Comparison of ENCODE assay signal across 9 mouse cellular contexts in genomic region chr6:58929911-58930431, GRCm38 (mm10). TPM values are rescaled to one million over a fixed set of nuclear protein-coding genes. Genes with fewer than 3 reads are reported as not detected.
DNase-seq lines count a peak whose midpoint lies in the region; ATAC-seq and TF ChIP-seq lines count a peak whose summit lies in the region.
"Had no signal": no experiment of that assay in that cellular context is flagged by ENCODE, and none has a peak within 500 bp of the region (broad histone marks: within the 10 kb centered on the region; RNA-seq: fewer than 3 reads in every experiment).

No protein-coding gene starts in this region.

- H3K27ac ChIP-seq in kidney, embryonic 15.5 days, result no peak overlapping the region
- H3K27ac ChIP-seq in hindbrain, postnatal 0 days, result no peak overlapping the region

- TF ChIP-seq CTCF in hindbrain, postnatal 0 days (IDR thresholded peaks at IDR 0.05; ENCODE audit: low read depth), result no peak

- H3K9ac ChIP-seq in kidney, embryonic 15.5 days, result no peak overlapping the region
- H3K9ac ChIP-seq in hindbrain, postnatal 0 days (replicated peaks; ENCODE audit: low read length), result no peak overlapping the region

- H3K4me2 ChIP-seq in kidney, embryonic 15.5 days, result no peak overlapping the region
- H3K4me2 ChIP-seq in hindbrain, postnatal 0 days (ENCODE audit: low read depth, low read length), result no peak overlapping the region

- WGBS in kidney, embryonic 15.5 days, result 84% methylated on average over 9 of the region's 9 CpGs
- WGBS in hindbrain, postnatal 0 days, result 87% methylated on average over 9 of the region's 9 CpGs

- peak; percentile 48 for DNase-seq in kidney, adult 18-20 months
- DNase-seq in adrenal gland, postnatal 14 days, result peak; percentile 40
- peak; percentile 33 to 52 for DNase-seq in cerebellum, postnatal 14 days
- peak; percentile 58 for DNase-seq in heart, postnatal 25 days (ENCODE audit: low spot score)
- no peak for DNase-seq in thymus, postnatal 14 days
- DNase-seq in neural tube, embryonic 10.5 days (ENCODE audit: extremely low spot score, low spot score), result no peak
- DNase-seq in hindbrain, postnatal 0 days (ENCODE audit: low spot score), result no peak

- H3K27me3 ChIP-seq in kidney, embryonic 15.5 days, result no peaks in the 10 kb centered on the region
- H3K27me3 ChIP-seq in hindbrain, postnatal 0 days (ENCODE audit: insufficient read depth, low read length), result no peaks in the 10 kb centered on the region

- no peaks in the 10 kb centered on the region for H3K36me3 ChIP-seq in kidney, embryonic 15.5 days
- H3K36me3 ChIP-seq in hindbrain, postnatal 0 days (ENCODE audit: insufficient read depth, low read length), result no peaks in the 10 kb centered on the region
- H3K36me3 ChIP-seq: G1E had no signal

- no peaks in the 10 kb centered on the region for H3K4me1 ChIP-seq in kidney, embryonic 15.5 days
- H3K4me1 ChIP-seq in hindbrain, postnatal 0 days (ENCODE audit: insufficient read depth, low read length), result peaks cover 8% of the 10 kb centered on the region

- no peaks in the 10 kb centered on the region for H3K9me3 ChIP-seq in kidney, embryonic 15.5 days (replicated peaks)
- H3K9me3 ChIP-seq in hindbrain, postnatal 0 days (ENCODE audit: low read length), result no peaks in the 10 kb centered on the region
- H3K9me3 ChIP-seq: G1E had no signal

- H3K4me3 ChIP-seq in kidney, embryonic 15.5 days (replicated peaks), result no peak overlapping the region
- no peak overlapping the region for H3K4me3 ChIP-seq in hindbrain, postnatal 0 days (ENCODE audit: low read length)

- no peak for ATAC-seq in kidney, embryonic 15.5 days (replicated peaks; ENCODE audit: low FRiP score)
- no peak for ATAC-seq in hindbrain, postnatal 0 days

- intact Hi-C loops in heart, postnatal 25 days (cut with DNase I), result loop anchor here (5.0 kb wide), 1 partner anchor 92 kb away; the partner anchor contains the start of gene Fam13a

RNA-seq across cellular contexts. Expression of gene Nap1l5, which starts 23.1 kb away (rescaled TPM):
- 1.1 and 3.8 TPM in 2 replicates for polyA plus RNA-seq in kidney, embryonic 15.5 days (2015; fragmentation: Nextera tagmentation; extraction: Ambion mirVana)
- total RNA-seq in adrenal gland, postnatal 14 days (2021), result 37.0 and 40.5 TPM in 2 replicates
- total RNA-seq in heart, postnatal 25 days (2021), result under 1 TPM; 0.52 to 0.92 TPM
- total RNA-seq in hindbrain, postnatal 0 days (2014; rRNA removed), result 169 and 202 TPM in 2 replicates
- 670 and 683 TPM in 2 replicates for polyA plus RNA-seq in hindbrain, postnatal 0 days (2015; fragmentation: Nextera tagmentation; extraction: Ambion mirVana)
- total RNA-seq: G1E had no signal
- polyA plus RNA-seq: G1E had no signal

Comparison
In these comparisons a context has a peak if more than half of its experiments do, and no peak if none do; other contexts are left out.
1. DNase-seq: peak in kidney, adult 18-20 months (single experiment), adrenal gland, postnatal 14 days (single experiment), cerebellum, postnatal 14 days (2 of 2) and heart, postnatal 25 days (single experiment); none in thymus, postnatal 14 days (single experiment), neural tube, embryonic 10.5 days (single experiment) and hindbrain, postnatal 0 days (single experiment).
2. RNA of gene Nap1l5, which starts 23.1 kb away (total RNA-seq): 169 to 202 TPM in hindbrain, postnatal 0 days and 37.0 to 40.5 TPM in adrenal gland, postnatal 14 days; 0.52 to 0.92 TPM in heart, postnatal 25 days; every median in the first group is over 10 times any median in the second.